Mouse (Mus musculus): ENCODE data around the gene Pramef6. TPM values are rescaled to one million over a fixed set of nuclear protein-coding genes. Genes with fewer than 3 reads are reported as not detected.

Gene Pramef6
- polyA plus RNA-seq (2021; fragmentation: Nextera tagmentation) = not detected in 2 replicates
- long read RNA-seq, experiment 1 = 0 reads
- long read RNA-seq, experiment 2 = 0 reads

DNA sequence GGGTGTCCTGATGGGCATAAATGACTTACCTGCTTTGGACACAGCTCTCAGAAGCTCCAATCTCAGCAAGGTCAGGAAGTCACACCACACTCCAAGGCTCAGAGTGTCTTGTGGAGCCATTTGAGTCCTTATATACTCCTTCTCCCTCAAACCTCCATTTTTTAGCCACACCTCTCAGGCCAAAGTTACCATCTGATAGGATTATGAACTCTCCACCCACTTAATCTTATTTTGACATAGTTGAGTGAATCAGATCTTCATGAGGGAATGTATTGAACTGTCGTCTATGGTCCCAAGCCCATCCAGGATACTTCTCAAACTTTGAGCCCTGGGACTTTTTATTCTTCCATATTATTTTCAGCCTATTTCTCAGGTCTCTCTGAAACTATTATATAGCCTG is at the start of gene Pramef6:
TSS of gene Pramef6 (minus strand) at position 101 of the 400 bp plus-strand sequence.

GRCm38 (mm10) chr4:143846197-143846596 is 54.0 kb downstream of the Pramef6 start, which contains the start of gene Gm13103:
Gene Gm13103, plus strand, starts transcription at chr4:143846497.

Other genes starting within 250 kb of the Pramef6 start
- not detected in 2 replicates for gene Gm13088, start 243.1 kb downstream of the Pramef6 start, polyA plus RNA-seq (2021; fragmentation: Nextera tagmentation)
- gene Gm13089, start 197.7 kb downstream of the Pramef6 start, polyA plus RNA-seq (2021; fragmentation: Nextera tagmentation) = not detected in 2 replicates
- gene Gm13078, start 180.9 kb downstream of the Pramef6 start, polyA plus RNA-seq (2021; fragmentation: Nextera tagmentation) = not detected in 2 replicates
- not detected in 2 replicates for gene Gm13023, start 111.0 kb downstream of the Pramef6 start, polyA plus RNA-seq (2021; fragmentation: Nextera tagmentation)
- not detected in 2 replicates for gene Gm13084, start 84.3 kb downstream of the Pramef6 start, polyA plus RNA-seq (2021; fragmentation: Nextera tagmentation)
- not detected in 2 replicates for gene Gm13103, start 53.9 kb downstream of the Pramef6 start, polyA plus RNA-seq (2021; fragmentation: Nextera tagmentation)
- not detected in 2 replicates for gene Pramef25, start 50.6 kb upstream of the Pramef6 start, polyA plus RNA-seq (2021; fragmentation: Nextera tagmentation)
- not detected in 2 replicates for gene Gm13101, start 66.6 kb upstream of the Pramef6 start, polyA plus RNA-seq (2021; fragmentation: Nextera tagmentation)
- gene Pramef17, start 94.0 kb upstream of the Pramef6 start, polyA plus RNA-seq (2021; fragmentation: Nextera tagmentation) = not detected in 2 replicates
- not detected in 2 replicates for gene Pramel4, start 158.7 kb upstream of the Pramef6 start, polyA plus RNA-seq (2021; fragmentation: Nextera tagmentation)
- not detected in 2 replicates for gene Gm13102, start 206.1 kb upstream of the Pramef6 start, polyA plus RNA-seq (2021; fragmentation: Nextera tagmentation)